Mouse (Mus musculus): ENCODE results near the gene Gm2a. TPM values are rescaled to one million over a fixed set of nuclear protein-coding genes. Genes with fewer than 3 reads are reported as not detected.
"Not testable (repeated sequence)": the region's sequence is repeated elsewhere in the genome, so short reads cannot be mapped to it uniquely, and the experiment has no call there.

Gene Gm2a
- polyA plus RNA-seq, 1 experiment: 37.2 TPM

DNA sequence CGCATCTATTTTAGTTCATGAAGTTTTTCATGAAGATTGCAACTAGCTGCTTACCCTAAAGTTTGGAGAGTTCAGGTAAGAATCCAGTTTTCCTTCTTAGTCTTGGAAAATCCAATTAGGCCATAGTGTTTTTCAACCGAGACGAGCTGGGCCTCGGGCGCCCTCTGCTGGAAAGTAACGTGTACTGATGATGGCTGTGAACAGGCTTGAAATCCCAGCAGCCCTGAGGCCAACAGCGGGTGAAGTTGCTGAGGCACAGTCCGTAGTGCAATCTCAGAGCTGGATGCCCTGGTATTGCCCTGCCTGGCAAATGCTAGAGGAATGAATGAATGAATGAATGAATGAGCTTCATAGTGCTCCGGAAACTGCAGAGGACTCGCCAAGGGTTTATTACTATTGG is 10.9 kb upstream of the Gm2a start:
- Histone ChIP-seq H3K4me3 (ENCODE audit: control insufficient read depth, insufficient read depth, low read length) (no peak overlapping the region), H3K4me1 (replicated peaks; ENCODE audit: control insufficient read depth, insufficient read depth, low read length) (peaks cover 11% of the 10 kb centered on the region), H3K27ac (ENCODE audit: control insufficient read depth, insufficient read depth, low read length) (no peak overlapping the region), H3K36me3 (ENCODE audit: control insufficient read depth, insufficient read depth, low read length) (no peaks in the 10 kb centered on the region), H3K27me3 (ENCODE audit: control insufficient read depth, insufficient read depth, low read length) (no peaks in the 10 kb centered on the region)
- DNase-seq: peak; percentile 55
- 26% methylated on average over 10 of the region's 10 CpGs for WGBS
- TF ChIP-seq CTCF (IDR thresholded peaks at IDR 0.05; ENCODE audit: borderline replicate concordance, control insufficient read depth, extremely low read depth, insufficient read depth, low read length, poor library complexity): peak; percentile 82; the same call in 1 of the 2 replicates
- no peak for TF ChIP-seq POLR2A (IDR thresholded peaks at IDR 0.05; ENCODE audit: control insufficient read depth, extremely low read depth, insufficient read depth, low read length, poor library complexity)

DNA sequence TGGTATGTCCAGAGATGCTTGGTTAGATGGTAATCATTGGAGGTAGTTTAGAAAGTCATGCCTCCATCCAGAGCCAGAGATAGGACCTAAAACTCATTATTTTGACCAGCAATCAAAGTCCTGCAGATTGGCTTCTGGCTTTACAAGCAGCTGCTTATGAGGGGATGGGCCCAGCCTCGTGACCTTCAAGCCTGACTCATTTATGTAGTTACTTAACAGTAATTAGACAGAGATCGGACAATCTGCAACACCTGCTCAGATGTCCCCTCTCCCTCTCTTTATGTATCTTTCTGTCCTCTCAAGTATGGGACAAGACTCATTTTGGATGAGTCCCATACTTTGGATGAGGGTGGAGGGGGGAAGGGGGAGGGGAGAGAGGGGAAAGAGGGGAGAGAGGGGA is 8.0 kb upstream of the Gm2a start:
- Histone ChIP-seq H3K36me3 (ENCODE audit: control insufficient read depth, insufficient read depth, low read length) (no peaks in the 10 kb centered on the region), H3K4me3 (ENCODE audit: control insufficient read depth, insufficient read depth, low read length) (no peak overlapping the region), H3K27me3 (ENCODE audit: control insufficient read depth, insufficient read depth, low read length) (no peaks in the 10 kb centered on the region), H3K27ac (ENCODE audit: control insufficient read depth, insufficient read depth, low read length) (no peak overlapping the region), H3K4me1 (replicated peaks; ENCODE audit: control insufficient read depth, insufficient read depth, low read length) (peaks cover 5% of the 10 kb centered on the region; the same call in 1 of the 2 replicates)
- DNase-seq: no peak
- TF ChIP-seq POLR2A (IDR thresholded peaks at IDR 0.05; ENCODE audit: control insufficient read depth, extremely low read depth, insufficient read depth, low read length, poor library complexity): no peak
- TF ChIP-seq CTCF (IDR thresholded peaks at IDR 0.05; ENCODE audit: borderline replicate concordance, control insufficient read depth, extremely low read depth, insufficient read depth, low read length, poor library complexity): no peak
- 84% methylated on average over 2 of the region's 2 CpGs for WGBS

DNA sequence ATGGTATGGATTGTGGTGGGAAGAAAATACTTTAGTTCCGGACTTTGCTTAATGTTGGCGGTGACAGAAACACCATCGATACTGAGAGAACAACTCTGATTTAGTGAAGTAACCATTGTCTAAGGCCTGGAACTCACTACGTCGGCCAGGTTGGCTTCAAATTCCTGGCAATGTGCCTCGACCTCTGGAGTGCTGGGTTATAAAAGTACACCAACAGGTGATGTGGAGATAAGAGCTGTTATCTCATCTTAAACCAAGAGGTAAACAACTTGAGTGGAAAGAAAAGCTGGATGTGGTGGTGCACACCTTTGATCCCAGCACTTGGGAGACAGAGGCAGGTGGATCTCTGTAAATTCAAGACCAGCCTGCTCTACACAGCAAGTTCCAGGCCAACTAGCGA is 4.8 kb upstream of the Gm2a start:
- WGBS: 89% methylated on average over 7 of the region's 7 CpGs
- H3K4me3 ChIP-seq (ENCODE audit: control insufficient read depth, insufficient read depth, low read length): no peak overlapping the region
- no peak for DNase-seq
- no peak overlapping the region for H3K27ac ChIP-seq (ENCODE audit: control insufficient read depth, insufficient read depth, low read length)
- no peaks in the 10 kb centered on the region for H3K36me3 ChIP-seq (ENCODE audit: control insufficient read depth, insufficient read depth, low read length)
- no peaks in the 10 kb centered on the region for H3K27me3 ChIP-seq (ENCODE audit: control insufficient read depth, insufficient read depth, low read length)
- H3K4me1 ChIP-seq (replicated peaks; ENCODE audit: control insufficient read depth, insufficient read depth, low read length): peaks cover 8% of the 10 kb centered on the region
- no peak for TF ChIP-seq CTCF (IDR thresholded peaks at IDR 0.05; ENCODE audit: borderline replicate concordance, control insufficient read depth, extremely low read depth, insufficient read depth, low read length, poor library complexity)

DNA sequence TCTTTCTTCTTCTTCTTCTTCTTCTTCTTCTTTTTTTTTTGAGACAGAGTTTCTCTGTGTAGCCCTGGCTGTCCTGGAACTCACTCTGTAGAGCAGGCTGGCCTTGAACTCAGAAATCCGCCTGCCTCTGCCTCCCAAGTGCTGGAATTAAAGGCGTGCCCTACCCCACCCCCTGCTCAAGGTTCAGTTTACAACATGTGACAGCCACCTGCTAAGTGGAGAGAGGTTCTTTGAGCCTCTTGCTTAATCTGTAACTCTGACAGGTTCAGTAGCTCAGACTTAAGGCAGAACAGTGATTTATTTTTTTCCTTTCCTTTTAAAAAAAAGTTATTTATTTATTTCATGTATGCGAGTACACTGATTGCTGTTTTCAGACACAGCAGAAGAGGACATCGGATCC is 1.6 kb upstream of the Gm2a start:
- H3K36me3 ChIP-seq (ENCODE audit: control insufficient read depth, insufficient read depth, low read length); H3K27me3 ChIP-seq (ENCODE audit: control insufficient read depth, insufficient read depth, low read length); H3K27ac ChIP-seq (ENCODE audit: control insufficient read depth, insufficient read depth, low read length); H3K4me3 ChIP-seq (ENCODE audit: control insufficient read depth, insufficient read depth, low read length); DNase-seq: not testable (repeated sequence)
- 89% methylated on average over 4 of the region's 4 CpGs for WGBS
- H3K4me1 ChIP-seq (replicated peaks; ENCODE audit: control insufficient read depth, insufficient read depth, low read length): peaks cover 18% of the 10 kb centered on the region

DNA sequence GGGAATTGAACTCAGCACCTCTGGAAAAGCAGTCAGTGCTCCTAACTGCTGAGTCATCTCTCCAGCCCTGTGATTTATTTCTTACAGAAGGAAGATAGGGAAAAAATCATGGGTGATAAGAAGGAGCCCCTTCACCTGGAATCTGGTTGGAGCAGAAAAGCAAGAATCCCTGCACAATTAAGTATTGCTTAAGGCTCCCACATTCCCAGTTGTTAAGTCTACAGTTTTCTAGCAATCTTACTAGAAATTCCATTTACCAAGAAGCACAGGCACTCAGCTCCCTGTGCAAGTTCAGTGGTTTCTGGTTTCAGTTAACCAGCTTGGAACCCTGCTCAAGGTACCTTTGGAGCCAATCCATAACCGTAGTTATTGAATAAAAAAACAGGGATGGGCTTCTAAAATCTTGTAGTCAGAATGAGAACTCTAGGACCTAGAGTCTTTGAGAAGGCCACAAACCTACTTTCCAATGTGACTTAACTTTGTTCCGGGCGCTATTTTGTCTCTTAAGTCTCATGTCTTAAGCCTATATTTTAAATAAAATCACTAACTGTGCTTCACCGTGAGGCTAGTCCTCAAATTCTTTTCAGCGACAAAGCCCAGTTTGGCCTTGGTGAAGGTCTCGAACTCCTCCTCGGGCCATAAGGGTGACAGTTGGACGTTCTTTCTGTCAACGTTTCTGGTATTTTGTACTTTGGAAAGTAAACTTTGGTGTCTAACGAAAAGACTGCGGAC is 1.0 kb upstream of the Gm2a start:
- H3K27me3 ChIP-seq (ENCODE audit: control insufficient read depth, insufficient read depth, low read length): no peaks in the 10 kb centered on the region
- 31% methylated on average over 11 of the region's 11 CpGs for whole genome bisulfite sequencing

DNA sequence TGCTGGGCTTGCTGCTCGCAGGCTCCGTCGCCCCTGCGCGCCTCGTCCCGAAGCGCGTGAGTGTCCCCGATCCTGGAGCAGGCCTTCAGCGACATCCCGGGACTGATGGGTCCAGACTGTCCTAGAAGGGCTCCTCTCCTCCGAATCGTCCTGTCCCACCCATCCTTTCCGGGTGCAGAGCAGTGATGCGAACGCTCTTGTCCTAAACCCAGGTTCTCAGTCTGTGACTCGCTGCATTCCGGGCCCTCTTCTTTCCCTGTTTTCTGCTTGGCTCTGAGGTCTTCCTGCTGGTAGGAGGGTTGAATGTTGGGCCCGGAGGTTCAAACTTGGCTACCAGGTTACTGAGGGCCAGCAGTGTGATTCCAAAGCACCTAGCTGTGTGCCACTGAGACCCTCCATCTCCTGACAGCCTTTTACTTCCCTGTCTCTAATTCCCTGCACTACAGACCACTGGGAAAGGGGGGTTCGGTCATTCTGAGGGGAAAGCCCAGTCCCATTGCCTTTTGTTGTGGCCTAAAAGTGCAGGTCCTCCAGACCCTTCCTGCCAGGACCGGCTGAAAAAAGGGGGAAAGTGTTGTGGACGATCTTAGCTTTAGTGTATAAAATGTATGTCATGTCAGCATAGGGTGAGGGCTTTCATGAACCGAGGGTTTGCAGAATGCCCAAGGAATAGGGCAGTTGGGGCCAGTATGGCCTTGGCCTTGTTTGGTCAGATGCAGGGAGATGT is 437 bp downstream of the Gm2a start:
- peak overlapping the region; percentile 86 for H3K4me3 ChIP-seq (ENCODE audit: control insufficient read depth, insufficient read depth, low read length)
- no peaks in the 10 kb centered on the region for H3K36me3 ChIP-seq (ENCODE audit: control insufficient read depth, insufficient read depth, low read length)
- peaks cover 18% of the 10 kb centered on the region for H3K4me1 ChIP-seq (replicated peaks; ENCODE audit: control insufficient read depth, insufficient read depth, low read length)
- no peak overlapping the region for H3K27ac ChIP-seq (ENCODE audit: control insufficient read depth, insufficient read depth, low read length)
- no peaks in the 10 kb centered on the region for H3K27me3 ChIP-seq (ENCODE audit: control insufficient read depth, insufficient read depth, low read length)
- TF ChIP-seq CTCF (IDR thresholded peaks at IDR 0.05; ENCODE audit: borderline replicate concordance, control insufficient read depth, extremely low read depth, insufficient read depth, low read length, poor library complexity) (no peak; the same call in 1 of the 2 replicates), POLR2A (IDR thresholded peaks at IDR 0.05; ENCODE audit: control insufficient read depth, extremely low read depth, insufficient read depth, low read length, poor library complexity) (no peak)
- no peak for DNase-seq
- 4% methylated on average over 24 of the region's 24 CpGs for WGBS

More for the DNA sequence above, 1.0 kb upstream of the Gm2a start:
- DNase-seq: no peak
- Histone ChIP-seq H3K27ac (ENCODE audit: control insufficient read depth, insufficient read depth, low read length) (peak overlapping the region; percentile 88), H3K4me1 (replicated peaks; ENCODE audit: control insufficient read depth, insufficient read depth, low read length) (peaks cover 18% of the 10 kb centered on the region), H3K4me3 (ENCODE audit: control insufficient read depth, insufficient read depth, low read length) (peak overlapping the region; percentile 44), H3K36me3 (ENCODE audit: control insufficient read depth, insufficient read depth, low read length) (no peaks in the 10 kb centered on the region)
- TF ChIP-seq POLR2A (IDR thresholded peaks at IDR 0.05; ENCODE audit: control insufficient read depth, extremely low read depth, insufficient read depth, low read length, poor library complexity): no peak
- TF ChIP-seq CTCF (IDR thresholded peaks at IDR 0.05; ENCODE audit: borderline replicate concordance, control insufficient read depth, extremely low read depth, insufficient read depth, low read length, poor library complexity): no peak

Data from thymus, adult 2 months (tissue).